Mouse (Mus musculus) CH12.LX (cell line): ENCODE results near the gene March6.

Experiments used
- KAT2A ChIP-seq: IDR thresholded peaks from 2 replicates; pipeline ENCODE4 v1.6.1; 2012; ENCODE audit warnings: low read length, improper control_type of control experiment, inconsistent platforms; ENCODE audit not compliant: insufficient replicate concordance
- POLR2A ChIP-seq: IDR thresholded peaks from 2 replicates; pipeline ENCODE4 v1.6.1; 2011; ENCODE audit warnings: low read depth, mild to moderate bottlenecking, improper control_type of control experiment, low read length
- POLR2AphosphoS2 ChIP-seq: IDR thresholded peaks from 2 replicates; pipeline ENCODE4 v1.6.1; 2011; ENCODE audit warnings: low read depth, low read length, improper control_type of control experiment

- no peak for TF ChIP-seq POLR2A
- no peak for TF ChIP-seq POLR2AphosphoS2
- TF ChIP-seq KAT2A: no peak
Observed at GRCm38 (mm10) chr15:31570959-31571358, 40.1 kb upstream of the March6 start.
